Mouse (Mus musculus): ENCODE data around the gene Zfp574. TPM values are rescaled to one million over a fixed set of nuclear protein-coding genes. Genes with fewer than 3 reads are reported as not detected.
"Not testable (repeated sequence)": the region's sequence is repeated elsewhere in the genome, so short reads cannot be mapped to it uniquely, and the experiment has no call there.

The Zfp574 gene
- 24.6 and 27.3 TPM in 2 replicates for polyA plus RNA-seq (2014; fragmentation: Nextera tagmentation; extraction: Ambion mirVana)

DNA sequence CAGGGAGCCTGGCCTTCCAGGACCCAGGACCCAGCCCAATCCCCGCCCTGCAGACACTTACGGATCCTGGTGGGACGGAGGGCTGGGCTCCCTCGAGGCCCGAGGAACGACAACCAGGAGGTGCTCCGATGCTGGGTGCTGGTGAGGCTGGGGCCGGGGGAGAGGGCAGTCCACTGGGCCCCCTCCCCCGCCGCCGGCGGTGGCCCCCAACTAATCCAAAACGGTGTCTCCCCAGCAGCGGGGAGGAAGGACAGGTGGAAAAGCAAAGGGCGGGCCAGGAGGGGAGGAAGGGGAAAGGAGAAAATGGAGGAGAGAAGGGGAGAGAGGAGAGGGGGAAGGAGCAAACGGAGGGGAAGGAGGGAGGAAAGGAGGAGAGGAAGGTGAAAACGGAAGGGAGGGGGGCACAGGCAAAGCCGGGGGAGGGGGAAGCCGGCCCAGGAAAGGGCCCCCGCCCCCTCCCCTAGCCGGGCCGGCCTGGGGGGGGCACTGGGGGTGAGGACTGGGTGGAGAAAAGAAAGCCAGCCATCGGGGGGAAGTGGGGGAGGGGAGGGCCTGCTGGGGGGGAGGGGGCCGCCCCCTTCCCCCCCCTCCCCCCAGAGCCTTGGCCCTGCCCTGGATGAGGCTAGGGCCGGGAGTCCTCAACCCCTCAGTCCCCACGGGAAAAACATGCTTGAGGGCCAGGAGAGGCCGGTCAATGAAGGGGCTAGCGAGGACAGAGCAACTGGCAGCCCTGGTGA, at the start of gene Zfp574, which contains the start of gene Grik5:
Gene Zfp574 (plus strand): TSS at position 589 of the 737 bp plus-strand sequence.
Gene Grik5 (minus strand): TSS at position 368 of the 737 bp plus-strand sequence.
- under 1% methylated on average over 19 of the region's 28 CpGs for WGBS
- H3K4me3 ChIP-seq (ENCODE audit: low read depth, low read length), result peak within 1 kb of the TSS; percentile 64
- H3K36me3 ChIP-seq (ENCODE audit: control insufficient read depth, insufficient read depth, low read length), result peaks cover 15% of the 10 kb centered on the region
- ATAC-seq (ENCODE audit: low read depth), result no peak
- H3K27ac ChIP-seq (ENCODE audit: low read depth, low read length), result peak within 1 kb of the TSS; percentile 93
- H3K9me3 ChIP-seq (ENCODE audit: control insufficient read depth, low read length), result no peaks in the 10 kb centered on the region
- no peaks in the 10 kb centered on the region for H3K27me3 ChIP-seq (ENCODE audit: control insufficient read depth, insufficient read depth, low read length)
- H3K4me2 ChIP-seq (ENCODE audit: low read depth, low read length), result peak within 1 kb of the TSS; percentile 81
- peak within 1 kb of the TSS; percentile 98 for H3K9ac ChIP-seq (replicated peaks; ENCODE audit: low read depth, low read length)
- peaks cover 43% of the 10 kb centered on the region for H3K4me1 ChIP-seq (ENCODE audit: control insufficient read depth, insufficient read depth, low read length)

DNA sequence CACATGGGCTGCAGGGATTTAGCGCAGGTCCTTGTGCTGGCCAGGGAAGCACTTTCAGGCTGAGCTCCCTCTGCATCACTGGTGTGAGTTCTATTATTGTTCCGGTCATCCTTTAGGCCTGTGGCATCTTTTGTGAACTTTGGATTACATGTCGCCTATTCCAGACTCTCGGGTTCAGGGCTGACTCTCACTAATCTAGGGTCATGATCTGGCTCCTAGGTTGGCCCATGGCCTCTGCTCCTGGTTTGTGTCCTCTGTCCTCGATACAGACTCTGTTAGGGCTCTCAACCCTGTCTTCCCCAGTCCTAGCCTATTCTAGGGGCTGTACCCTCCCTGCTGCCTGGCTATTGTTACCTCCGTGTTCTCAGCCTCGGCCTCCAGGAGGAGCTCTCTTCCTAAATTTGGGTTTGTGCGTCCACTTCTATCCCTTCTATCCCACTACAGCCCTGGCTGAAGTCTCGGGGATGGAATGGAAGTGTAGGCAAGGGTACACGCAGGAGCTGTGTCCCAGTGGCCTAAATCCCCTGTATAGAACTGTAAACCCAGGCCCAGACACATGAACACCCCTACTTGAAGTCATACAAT, 46.4 kb upstream of the Zfp574 start:
- Histone ChIP-seq H3K9me3 (ENCODE audit: control insufficient read depth, low read length) (no peaks in the 10 kb centered on the region), H3K4me2 (ENCODE audit: low read depth, low read length) (no peak overlapping the region), H3K4me3 (ENCODE audit: low read depth, low read length) (no peak overlapping the region), H3K36me3 (ENCODE audit: control insufficient read depth, insufficient read depth, low read length) (peaks cover 49% of the 10 kb centered on the region), H3K4me1 (ENCODE audit: control insufficient read depth, insufficient read depth, low read length) (no peaks in the 10 kb centered on the region), H3K9ac (replicated peaks; ENCODE audit: low read depth, low read length) (no peak overlapping the region), H3K27me3 (ENCODE audit: control insufficient read depth, insufficient read depth, low read length) (no peaks in the 10 kb centered on the region), H3K27ac (ENCODE audit: low read depth, low read length) (no peak overlapping the region)
- no peak for ATAC-seq (ENCODE audit: low read depth)
- WGBS, result 59% methylated on average over 10 of the region's 10 CpGs

DNA sequence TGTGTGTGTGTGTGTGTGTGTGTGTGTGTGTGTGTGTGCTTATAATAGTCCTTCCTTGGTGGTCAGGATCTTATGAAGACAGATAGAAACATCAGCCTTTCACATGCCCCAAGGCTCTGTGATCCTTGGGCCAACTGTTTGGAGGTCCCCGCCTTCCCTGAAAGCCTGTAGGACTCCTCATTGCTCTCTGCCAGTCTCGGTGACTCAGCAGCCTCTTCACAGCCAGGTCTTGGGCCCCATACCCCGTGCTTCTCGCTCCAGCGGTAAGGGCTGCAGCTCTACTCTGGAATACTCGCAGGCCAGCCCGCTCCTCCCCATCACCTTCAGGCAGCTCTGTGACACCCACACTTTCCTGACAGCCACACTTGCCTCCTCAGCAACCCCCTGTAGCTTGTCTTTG, 45.9 kb upstream of the Zfp574 start:
- no peaks in the 10 kb centered on the region for H3K27me3 ChIP-seq (ENCODE audit: control insufficient read depth, insufficient read depth, low read length)
- H3K9me3 ChIP-seq (ENCODE audit: control insufficient read depth, low read length), result no peaks in the 10 kb centered on the region
- no peaks in the 10 kb centered on the region for H3K4me1 ChIP-seq (ENCODE audit: control insufficient read depth, insufficient read depth, low read length)
- H3K4me3 ChIP-seq (ENCODE audit: low read depth, low read length), result no peak overlapping the region
- H3K4me2 ChIP-seq (ENCODE audit: low read depth, low read length), result no peak overlapping the region
- H3K9ac ChIP-seq (replicated peaks; ENCODE audit: low read depth, low read length), result no peak overlapping the region
- no peak for ATAC-seq (ENCODE audit: low read depth)
- H3K36me3 ChIP-seq (ENCODE audit: control insufficient read depth, insufficient read depth, low read length), result peaks cover 44% of the 10 kb centered on the region
- no peak overlapping the region for H3K27ac ChIP-seq (ENCODE audit: low read depth, low read length)
- 69% methylated on average over 7 of the region's 7 CpGs for WGBS

DNA sequence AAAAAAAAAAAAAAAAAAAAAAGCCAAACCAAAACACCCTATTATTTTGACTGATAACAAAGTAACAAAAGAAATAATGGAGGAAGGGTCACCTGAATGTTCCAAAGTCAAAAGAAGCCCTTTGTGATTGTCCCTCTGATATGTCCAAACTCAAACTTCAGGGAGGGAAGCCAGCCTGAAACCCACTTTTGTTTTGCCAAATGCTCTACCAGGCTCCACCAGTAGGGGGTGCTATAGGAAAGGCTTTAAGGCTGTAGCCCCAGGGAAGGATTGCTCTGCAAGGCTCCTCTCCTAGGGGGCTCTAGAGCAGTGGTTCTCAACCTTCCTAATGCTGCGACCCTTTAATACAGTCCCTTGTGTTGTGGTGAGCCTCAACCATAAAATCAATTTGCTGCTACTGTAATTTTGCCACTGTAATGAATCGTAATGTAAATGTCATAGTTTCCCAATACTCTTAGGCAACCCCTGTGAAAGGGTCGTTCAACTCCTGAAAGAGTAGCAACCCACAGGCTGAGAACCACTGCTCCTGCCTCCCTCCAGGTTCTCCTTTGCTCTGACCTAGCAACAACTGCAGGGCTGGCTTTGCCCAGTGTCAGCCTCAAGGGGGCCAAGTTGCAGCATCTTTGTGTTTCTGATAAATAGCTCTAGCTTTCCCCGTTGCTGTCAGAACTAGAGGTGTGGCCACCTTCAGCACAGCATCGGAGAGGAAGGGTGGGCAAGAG, 42.2 kb upstream of the Zfp574 start:
- peak; percentile 63; the same call in 1 of the 2 replicates for ATAC-seq (ENCODE audit: low read depth)
- 37% methylated on average over 5 of the region's 5 CpGs for WGBS

DNA sequence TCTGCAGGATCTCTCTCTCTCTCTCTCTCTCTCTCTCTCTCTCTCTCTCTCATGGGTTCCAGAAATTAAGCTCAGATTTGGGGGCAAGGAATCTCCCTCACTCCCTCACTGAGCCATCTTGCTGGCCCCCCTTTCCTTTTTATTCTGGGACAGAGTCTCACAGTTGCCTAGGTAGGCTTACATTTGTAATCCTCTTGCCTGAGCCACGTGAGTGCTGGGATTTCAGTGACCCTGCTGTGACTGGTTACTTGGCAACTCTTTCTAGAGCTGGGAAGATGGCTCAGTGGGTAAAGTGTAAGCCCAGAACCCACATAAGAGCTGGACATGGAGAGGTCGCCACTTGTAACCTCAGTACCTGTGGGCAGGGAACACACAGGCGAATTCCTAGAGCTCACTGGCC, 40.8 kb upstream of the Zfp574 start:
- Histone ChIP-seq H3K4me1 (ENCODE audit: control insufficient read depth, insufficient read depth, low read length) (no peaks in the 10 kb centered on the region), H3K4me2 (ENCODE audit: low read depth, low read length) (no peak overlapping the region), H3K4me3 (ENCODE audit: low read depth, low read length) (no peak overlapping the region), H3K36me3 (ENCODE audit: control insufficient read depth, insufficient read depth, low read length) (peaks cover 33% of the 10 kb centered on the region), H3K27ac (ENCODE audit: low read depth, low read length) (no peak overlapping the region), H3K9me3 (ENCODE audit: control insufficient read depth, low read length) (no peaks in the 10 kb centered on the region), H3K9ac (replicated peaks; ENCODE audit: low read depth, low read length) (no peak overlapping the region), H3K27me3 (ENCODE audit: control insufficient read depth, insufficient read depth, low read length) (no peaks in the 10 kb centered on the region)
- 80% methylated on average over 3 of the region's 3 CpGs for WGBS
- no peak for ATAC-seq (ENCODE audit: low read depth)

More for the DNA sequence above, 42.2 kb upstream of the Zfp574 start:
- Histone ChIP-seq H3K9me3 (ENCODE audit: control insufficient read depth, low read length) (no peaks in the 10 kb centered on the region), H3K27me3 (ENCODE audit: control insufficient read depth, insufficient read depth, low read length) (no peaks in the 10 kb centered on the region), H3K4me3 (ENCODE audit: low read depth, low read length) (no peak overlapping the region), H3K9ac (replicated peaks; ENCODE audit: low read depth, low read length) (no peak overlapping the region), H3K4me1 (ENCODE audit: control insufficient read depth, insufficient read depth, low read length) (no peaks in the 10 kb centered on the region), H3K36me3 (ENCODE audit: control insufficient read depth, insufficient read depth, low read length) (peaks cover 30% of the 10 kb centered on the region), H3K4me2 (ENCODE audit: low read depth, low read length) (no peak overlapping the region), H3K27ac (ENCODE audit: low read depth, low read length) (no peak overlapping the region)

DNA sequence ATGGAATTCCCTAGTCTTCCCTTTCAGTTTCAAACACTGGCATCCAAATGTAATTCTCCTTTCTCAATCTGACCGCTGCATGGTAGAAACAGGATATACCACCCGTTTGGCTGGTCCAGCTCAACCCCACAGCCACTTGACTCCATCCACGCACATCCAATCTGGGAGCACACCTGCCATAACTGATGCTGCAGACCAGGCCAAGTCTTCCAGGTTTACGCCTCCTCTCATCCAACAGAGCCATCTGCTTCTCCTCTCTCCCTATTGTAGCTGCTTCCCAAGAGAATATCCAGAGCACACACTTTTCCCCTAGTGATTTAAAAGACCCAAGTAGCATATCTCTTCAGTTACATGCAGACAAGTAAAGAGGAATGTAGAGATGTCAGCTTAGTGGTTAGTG, 37.6 kb upstream of the Zfp574 start:
- no peak overlapping the region for H3K4me3 ChIP-seq (ENCODE audit: low read depth, low read length)
- H3K4me2 ChIP-seq (ENCODE audit: low read depth, low read length), result no peak overlapping the region
- WGBS, result 86% methylated on average over 4 of the region's 4 CpGs
- H3K4me1 ChIP-seq (ENCODE audit: control insufficient read depth, insufficient read depth, low read length), result no peaks in the 10 kb centered on the region
- H3K9ac ChIP-seq (replicated peaks; ENCODE audit: low read depth, low read length), result no peak overlapping the region
- no peaks in the 10 kb centered on the region for H3K27me3 ChIP-seq (ENCODE audit: control insufficient read depth, insufficient read depth, low read length)
- H3K36me3 ChIP-seq (ENCODE audit: control insufficient read depth, insufficient read depth, low read length), result peaks cover 23% of the 10 kb centered on the region
- ATAC-seq (ENCODE audit: low read depth), result no peak
- no peak overlapping the region for H3K27ac ChIP-seq (ENCODE audit: low read depth, low read length)
- no peaks in the 10 kb centered on the region for H3K9me3 ChIP-seq (ENCODE audit: control insufficient read depth, low read length)

DNA sequence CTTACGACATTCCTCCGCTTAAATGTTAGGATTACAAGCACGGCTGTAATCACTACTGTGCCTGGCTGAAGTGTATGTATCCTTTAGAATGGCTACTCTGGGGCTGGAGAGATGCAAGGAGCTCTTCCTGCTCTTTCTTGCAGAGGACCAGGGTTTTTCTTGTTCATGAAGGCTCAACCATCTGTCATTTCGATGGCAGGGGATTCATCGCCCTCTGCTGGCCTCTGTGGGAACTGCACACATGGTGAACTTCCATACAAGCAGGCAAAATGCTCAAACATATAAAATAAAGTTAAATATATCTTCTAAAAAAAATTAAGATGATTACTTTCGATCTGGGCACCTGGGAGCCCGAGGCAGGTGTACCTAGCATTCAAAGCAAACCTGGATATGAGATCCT, 36.5 kb upstream of the Zfp574 start:
- Histone ChIP-seq H3K4me1 (ENCODE audit: control insufficient read depth, insufficient read depth, low read length) (no peaks in the 10 kb centered on the region), H3K27me3 (ENCODE audit: control insufficient read depth, insufficient read depth, low read length) (no peaks in the 10 kb centered on the region), H3K27ac (ENCODE audit: low read depth, low read length) (no peak overlapping the region), H3K4me2 (ENCODE audit: low read depth, low read length) (no peak overlapping the region), H3K36me3 (ENCODE audit: control insufficient read depth, insufficient read depth, low read length) (peaks cover 27% of the 10 kb centered on the region), H3K9me3 (ENCODE audit: control insufficient read depth, low read length) (no peaks in the 10 kb centered on the region), H3K9ac (replicated peaks; ENCODE audit: low read depth, low read length) (no peak overlapping the region), H3K4me3 (ENCODE audit: low read depth, low read length) (no peak overlapping the region)
- ATAC-seq (ENCODE audit: low read depth), result no peak
- 61% methylated on average over 7 of the region's 7 CpGs for WGBS

DNA sequence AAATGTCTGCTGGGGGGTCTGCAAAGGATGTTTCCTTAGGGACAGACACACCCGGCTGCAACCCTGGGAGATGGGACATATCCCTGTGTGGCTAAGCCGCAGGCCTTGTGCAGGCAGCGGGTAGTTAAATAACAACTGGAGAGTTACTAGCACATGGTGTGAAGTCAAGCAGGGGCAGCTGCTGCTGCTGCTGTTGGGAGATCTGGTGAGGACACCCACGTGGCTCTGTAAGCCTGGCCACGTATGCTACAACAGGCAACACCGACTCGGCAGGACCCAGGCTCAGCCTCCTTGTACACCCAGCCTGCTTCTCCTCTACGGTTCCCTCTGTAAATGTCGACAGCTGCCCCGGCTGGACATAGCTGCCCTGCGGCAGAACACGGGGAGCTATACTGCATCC, 30.4 kb upstream of the Zfp574 start:
- H3K36me3 ChIP-seq (ENCODE audit: control insufficient read depth, insufficient read depth, low read length), result peaks cover 64% of the 10 kb centered on the region
- WGBS, result 94% methylated on average over 12 of the region's 12 CpGs

DNA sequence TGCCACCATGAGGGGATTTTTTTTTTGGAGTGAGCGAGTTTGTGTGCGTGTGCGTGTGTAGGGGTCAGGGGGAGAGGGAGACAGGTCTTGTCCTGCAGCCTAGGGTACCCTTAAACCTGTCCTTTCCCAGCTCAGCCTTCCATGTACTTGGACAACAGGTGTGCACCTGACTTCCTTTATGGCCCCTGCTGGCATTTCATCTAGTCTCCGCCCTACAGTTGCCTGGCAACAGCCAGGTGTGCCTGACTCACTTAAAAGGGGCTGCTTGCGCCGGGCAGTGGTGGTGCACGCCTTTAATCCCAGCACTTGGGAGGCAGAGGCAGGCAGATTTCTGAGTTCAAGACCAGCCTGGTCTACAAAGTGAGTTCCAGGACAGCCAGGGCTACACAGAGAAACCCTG, 27.8 kb upstream of the Zfp574 start:
- not testable (repeated sequence) for H3K9ac ChIP-seq (replicated peaks; ENCODE audit: low read depth, low read length); H3K4me2 ChIP-seq (ENCODE audit: low read depth, low read length); H3K27me3 ChIP-seq (ENCODE audit: control insufficient read depth, insufficient read depth, low read length); H3K4me3 ChIP-seq (ENCODE audit: low read depth, low read length); H3K9me3 ChIP-seq (ENCODE audit: control insufficient read depth, low read length); ATAC-seq (ENCODE audit: low read depth); H3K4me1 ChIP-seq (ENCODE audit: control insufficient read depth, insufficient read depth, low read length); H3K27ac ChIP-seq (ENCODE audit: low read depth, low read length)
- WGBS, result 98% methylated on average over 7 of the region's 7 CpGs
- H3K36me3 ChIP-seq (ENCODE audit: control insufficient read depth, insufficient read depth, low read length), result peaks cover 80% of the 10 kb centered on the region

More for the DNA sequence above, 30.4 kb upstream of the Zfp574 start:
- H3K4me1 ChIP-seq (ENCODE audit: control insufficient read depth, insufficient read depth, low read length), result no peaks in the 10 kb centered on the region
- H3K4me3 ChIP-seq (ENCODE audit: low read depth, low read length), result no peak overlapping the region
- no peak overlapping the region for H3K4me2 ChIP-seq (ENCODE audit: low read depth, low read length)
- no peak for ATAC-seq (ENCODE audit: low read depth)
- H3K27ac ChIP-seq (ENCODE audit: low read depth, low read length), result no peak overlapping the region
- H3K9ac ChIP-seq (replicated peaks; ENCODE audit: low read depth, low read length), result no peak overlapping the region
- no peaks in the 10 kb centered on the region for H3K27me3 ChIP-seq (ENCODE audit: control insufficient read depth, insufficient read depth, low read length)
- H3K9me3 ChIP-seq (ENCODE audit: control insufficient read depth, low read length), result no peaks in the 10 kb centered on the region

Data from neural tube, embryonic 14.5 days (tissue).